Mouse (Mus musculus): Measurements from ENCODE around the gene Fgf12.

DNA sequence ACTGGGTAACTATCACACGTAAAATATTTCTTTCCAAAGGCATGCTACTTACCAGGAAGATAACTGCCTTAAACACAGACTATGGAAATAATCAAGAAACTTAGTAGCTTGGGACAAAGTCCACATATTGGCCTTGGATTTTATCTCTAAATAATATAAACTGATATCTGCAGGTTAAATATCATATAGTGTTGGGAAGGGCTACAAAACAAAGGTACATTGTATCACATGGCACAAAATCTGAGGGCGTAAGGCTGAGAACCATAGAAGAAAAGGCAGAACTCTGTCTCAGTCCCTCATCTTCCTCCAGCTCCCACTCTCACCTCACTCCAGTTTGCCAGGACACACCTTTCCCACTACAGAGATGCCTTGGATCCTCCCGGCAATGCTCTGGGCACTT, 417.8 kb downstream of the Fgf12 start:
- TF ChIP-seq CTCF (IDR thresholded peaks at IDR 0.05; ENCODE audit: low read depth, low read length), result no peak
- TF ChIP-seq POLR2A (IDR thresholded peaks at IDR 0.05; ENCODE audit: insufficient read depth, low read length), result no peak
- TF ChIP-seq EP300 (IDR thresholded peaks at IDR 0.05; ENCODE audit: insufficient read depth, low read depth, low read length), result no peak

All from ES-Bruce4 (cell line).